Mouse (Mus musculus) embryonic facial prominence, embryonic 11.5 days (tissue): ENCODE measurements at regions not wholly inside any gene's neighbourhood (a gene's known extent, or its start where the extent isn't known, plus 50 kb on each side); places are given as distances from the start of the nearest gene placed in this dataset.

ENCODE experiments used
- ATAC-seq: fragments of 200-750 bp; cut with Nextera tagmentation; replicated peaks from 2 replicates; pipeline ENCODE4 v1.8.0; 2017; ENCODE audit warnings: low read depth; ENCODE audit not compliant: insufficient number of reproducible peaks, low FRiP score, low TSS enrichment
- DNase-seq: peaks from one replicate; pipeline ENCODE4 v3.0.0-alpha.2; 2015; ENCODE audit warnings: low spot score
- H3K27ac ChIP-seq: fragments of 300-500 bp; sonication (generic); replicated peaks from 2 replicates; pipeline ENCODE4 v1.5.1; 2014; ENCODE audit warnings: mild to moderate bottlenecking, low read depth, low read length, control low read depth
- H3K27me3 ChIP-seq: fragments of 300-500 bp; sonication (generic); 2 replicates; pipeline ENCODE4 v1.6.1; 2014; ENCODE audit warnings: mild to moderate bottlenecking, low read length, moderate library complexity, mixed read lengths; ENCODE audit not compliant: control insufficient read depth, insufficient read depth
- H3K36me3 ChIP-seq: fragments of 300-500 bp; sonication (generic); replicated peaks from 2 replicates; pipeline ENCODE4 v1.6.1; 2014; ENCODE audit warnings: low read depth, mild to moderate bottlenecking, low read length, moderate library complexity, mixed read lengths; ENCODE audit not compliant: control insufficient read depth, insufficient read depth
- H3K4me1 ChIP-seq: fragments of 300-500 bp; sonication (generic); 2 replicates; pipeline ENCODE4 v1.6.1; 2014; ENCODE audit warnings: low read length, mixed read lengths; ENCODE audit not compliant: control insufficient read depth, insufficient read depth
- H3K4me2 ChIP-seq: fragments of 300-500 bp; sonication (generic); 2 replicates; pipeline ENCODE4 v1.6.1; 2014; ENCODE audit warnings: low read depth, mild to moderate bottlenecking, control low read depth, low read length, moderate library complexity
- H3K4me3 ChIP-seq: fragments of 300-500 bp; sonication (generic); 2 replicates; pipeline ENCODE4 v1.5.1; 2014; ENCODE audit warnings: low read depth, low read length, control low read depth
- H3K9ac ChIP-seq: fragments of 300-500 bp; sonication (generic); replicated peaks from 2 replicates; pipeline ENCODE4 v1.6.1; 2014; ENCODE audit warnings: mild to moderate bottlenecking, control low read depth, low read length
- H3K9me3 ChIP-seq: fragments of 300-500 bp; sonication (generic); replicated peaks from 2 replicates; pipeline ENCODE4 v1.6.1; 2016; ENCODE audit warnings: mild to moderate bottlenecking, low read length, inconsistent platforms, mixed read lengths; ENCODE audit not compliant: control insufficient read depth
- WGBS: fragments of 180-500 bp; shearing (Covaris S2); extraction: QIAGEN DNeasy Blood & Tissue Kit; methylation state at CpG from one replicate; pipeline ENCODE4 v1.1.7; 2014; 5-methylcytosine and 5-hydroxymethylcytosine counted together

DNA sequence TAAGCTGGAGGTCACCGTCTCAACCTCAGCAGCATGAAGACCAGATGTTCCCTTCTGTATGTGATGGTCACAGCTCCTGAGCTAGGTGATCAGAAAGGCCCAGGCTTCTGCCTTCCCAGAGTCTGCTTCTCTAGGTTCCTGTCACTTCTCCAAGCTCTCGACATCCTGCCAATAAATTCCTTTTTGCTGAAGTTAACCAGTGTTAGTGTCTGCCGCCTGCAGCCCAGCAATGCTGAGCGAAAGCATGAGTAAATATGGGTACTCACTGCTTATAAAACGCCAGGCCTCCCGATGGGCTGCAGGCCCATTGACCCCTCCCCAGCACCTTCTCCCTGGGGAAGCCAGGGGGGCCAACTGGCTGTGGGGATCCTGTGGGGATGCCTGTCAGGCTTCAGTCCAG, 229.4 kb upstream of the Zmiz1 start:
- no peak for ATAC-seq
- no peaks in the 10 kb centered on the region for H3K9me3 ChIP-seq
- no peaks in the 10 kb centered on the region for H3K27me3 ChIP-seq
- peaks cover 18% of the 10 kb centered on the region for H3K4me1 ChIP-seq
- H3K9ac ChIP-seq: no peak overlapping the region
- H3K4me3 ChIP-seq: no peak overlapping the region
- H3K4me2 ChIP-seq: no peak overlapping the region
- WGBS: 45% methylated on average over 6 of the region's 6 CpGs
- DNase-seq: no peak
- H3K27ac ChIP-seq: no peak overlapping the region
- no peaks in the 10 kb centered on the region for H3K36me3 ChIP-seq

DNA sequence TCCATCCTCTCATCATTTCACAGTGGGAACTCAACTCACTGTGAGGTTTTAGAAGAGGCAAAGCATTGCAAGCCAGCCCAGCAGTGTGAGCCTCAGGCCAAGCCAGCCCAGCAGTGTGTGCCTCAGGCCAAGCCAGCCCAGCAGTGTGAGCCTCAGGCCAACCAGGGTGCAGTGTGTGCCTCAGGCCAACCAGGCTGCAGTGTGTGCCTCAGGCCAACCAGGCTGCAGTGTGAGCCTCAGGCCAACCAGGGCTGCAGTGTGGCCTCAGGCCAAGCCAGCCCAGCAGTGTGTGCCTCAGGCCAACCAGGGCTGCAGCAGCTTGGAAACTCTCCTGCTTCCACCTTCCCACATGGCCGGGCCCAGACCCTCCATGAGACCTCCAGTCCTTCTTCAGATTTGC, 227.1 kb upstream of the Zmiz1 start:
- Histone ChIP-seq H3K27ac (no peak overlapping the region), H3K9me3 (no peaks in the 10 kb centered on the region), H3K27me3 (no peaks in the 10 kb centered on the region), H3K36me3 (no peaks in the 10 kb centered on the region), H3K4me3 (no peak overlapping the region), H3K9ac (no peak overlapping the region), H3K4me2 (no peak overlapping the region), H3K4me1 (peaks cover 12% of the 10 kb centered on the region)
- DNase-seq: no peak
- 59% methylated on average over 1 of the region's 1 CpGs for WGBS
- ATAC-seq: no peak

DNA sequence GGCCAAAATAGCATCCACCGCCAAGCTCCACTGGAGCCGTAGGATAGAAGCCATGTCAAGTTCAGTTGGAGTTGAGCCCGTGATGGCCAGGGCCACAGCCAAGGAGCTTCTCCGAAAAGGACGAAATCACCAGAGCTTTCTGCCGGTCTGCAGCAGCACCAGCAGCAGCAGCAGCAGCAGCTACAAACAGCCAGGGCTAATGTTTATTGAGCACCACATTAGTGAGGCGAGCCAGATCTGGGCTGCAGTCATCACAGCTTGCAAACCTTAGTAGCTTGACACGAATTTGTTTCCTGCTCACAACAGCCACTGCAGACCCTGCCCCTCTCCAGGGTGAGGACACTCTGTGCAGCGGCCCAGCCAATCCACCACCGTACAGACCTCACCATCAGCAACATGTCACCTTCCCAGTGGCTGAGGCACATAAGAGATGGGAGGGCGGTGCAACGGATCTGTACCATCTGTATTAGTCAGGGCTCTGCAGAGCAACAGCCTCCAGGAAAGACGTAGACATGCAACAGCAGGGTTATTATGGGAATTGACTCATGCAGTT, 222.5 kb upstream of the Zmiz1 start:
- ATAC-seq: no peak
- Histone ChIP-seq H3K27me3 (no peaks in the 10 kb centered on the region), H3K9ac (no peak overlapping the region), H3K4me3 (no peak overlapping the region), H3K27ac (no peak overlapping the region), H3K36me3 (no peaks in the 10 kb centered on the region), H3K4me1 (no peaks in the 10 kb centered on the region), H3K9me3 (no peaks in the 10 kb centered on the region), H3K4me2 (no peak overlapping the region)
- 83% methylated on average over 13 of the region's 13 CpGs for WGBS
- no peak for DNase-seq

DNA sequence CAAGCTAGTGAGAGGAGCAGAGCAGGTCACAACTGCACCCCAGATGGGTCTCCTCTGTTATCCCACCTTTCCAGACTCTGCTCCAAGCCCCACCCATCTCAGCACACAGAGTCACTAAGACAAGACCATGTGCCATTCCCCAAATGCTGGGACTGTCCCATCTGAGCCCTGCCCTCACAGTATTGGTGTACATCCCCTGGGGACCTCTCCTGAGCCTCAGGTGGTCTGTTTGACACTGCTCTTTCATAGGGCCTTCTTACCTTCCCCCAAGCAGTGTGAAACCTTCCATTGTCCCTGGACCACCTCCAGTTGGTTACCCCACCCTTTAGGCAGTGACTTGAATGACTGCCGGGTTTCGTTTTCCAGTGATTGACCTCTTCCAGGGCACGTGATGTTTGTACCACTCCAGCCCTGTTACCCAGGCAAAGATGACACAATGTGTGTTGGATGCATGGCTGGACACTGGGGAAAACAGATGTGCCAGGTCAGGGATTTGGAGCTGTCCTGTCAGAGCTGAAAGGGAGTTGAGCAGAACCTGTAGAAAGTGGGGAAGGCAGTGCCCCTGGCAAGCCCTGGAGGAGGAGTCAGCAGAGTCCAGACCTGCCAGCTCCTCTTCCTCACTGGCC, 219.5 kb upstream of the Zmiz1 start:
- no peaks in the 10 kb centered on the region for H3K9me3 ChIP-seq
- H3K27me3 ChIP-seq: no peaks in the 10 kb centered on the region
- no peak overlapping the region for H3K4me2 ChIP-seq
- no peak overlapping the region for H3K9ac ChIP-seq
- no peak overlapping the region for H3K27ac ChIP-seq
- WGBS: 69% methylated on average over 3 of the region's 3 CpGs
- no peak overlapping the region for H3K4me3 ChIP-seq
- peaks cover 2% of the 10 kb centered on the region; the same call in 1 of the 2 replicates for H3K4me1 ChIP-seq
- DNase-seq (no peak), ATAC-seq (0 out of 2 replicates have a peak, but pooled peaks have one; percentile 48)
- H3K36me3 ChIP-seq: no peaks in the 10 kb centered on the region

DNA sequence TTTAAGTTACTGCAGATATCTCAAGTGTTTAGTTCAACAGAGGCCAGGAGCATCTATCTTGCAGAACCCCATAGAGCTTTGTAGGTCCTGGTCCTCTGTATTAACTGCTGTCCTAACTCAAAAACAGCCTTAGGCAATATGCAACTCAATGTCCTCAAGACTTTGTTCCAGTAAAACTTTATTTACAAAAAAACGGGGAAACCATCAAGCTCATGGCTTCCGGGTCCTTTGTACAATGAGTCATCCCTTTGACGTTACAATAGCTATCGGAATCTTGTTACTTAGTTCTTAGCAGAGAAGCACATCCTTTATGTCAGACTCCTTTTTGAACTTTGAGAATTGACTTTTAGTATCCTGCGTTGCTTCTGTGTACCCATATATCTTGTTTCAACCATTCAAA, 216.2 kb upstream of the Zmiz1 start:
- WGBS: 87% methylated on average over 5 of the region's 5 CpGs
- no peak for DNase-seq
- Histone ChIP-seq H3K27ac (no peak overlapping the region), H3K27me3 (no peaks in the 10 kb centered on the region), H3K36me3 (no peaks in the 10 kb centered on the region), H3K4me1 (peaks cover 2% of the 10 kb centered on the region; the same call in 1 of the 2 replicates), H3K9ac (no peak overlapping the region), H3K9me3 (no peaks in the 10 kb centered on the region), H3K4me2 (no peak overlapping the region), H3K4me3 (no peak overlapping the region)
- no peak for ATAC-seq

DNA sequence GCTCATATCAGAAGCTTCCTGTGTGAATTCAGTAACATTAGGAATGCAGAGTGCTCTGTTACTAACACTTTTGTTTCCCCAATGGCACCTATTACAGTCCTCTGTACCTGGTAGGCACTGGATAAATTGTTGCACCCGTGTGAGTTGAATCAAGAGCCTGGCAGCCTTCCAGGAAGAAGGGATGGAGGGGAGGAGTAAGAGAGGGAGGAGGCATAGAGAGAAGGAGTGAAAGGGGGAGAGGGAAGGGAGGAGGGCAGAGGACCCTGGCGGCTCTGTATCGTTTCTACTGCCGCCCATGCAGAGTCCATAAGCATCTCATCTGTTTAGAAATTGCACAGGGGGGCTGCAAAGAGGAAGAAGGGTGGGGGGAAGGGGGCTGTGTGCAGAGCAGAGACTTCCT, 215.7 kb upstream of the Zmiz1 start:
- H3K9ac ChIP-seq: no peak overlapping the region
- no peak overlapping the region for H3K4me3 ChIP-seq
- H3K9me3 ChIP-seq: no peaks in the 10 kb centered on the region
- no peak overlapping the region for H3K27ac ChIP-seq
- H3K27me3 ChIP-seq: no peaks in the 10 kb centered on the region
- no peaks in the 10 kb centered on the region for H3K36me3 ChIP-seq
- ATAC-seq: no peak
- H3K4me1 ChIP-seq: peaks cover 2% of the 10 kb centered on the region; the same call in 1 of the 2 replicates
- no peak overlapping the region for H3K4me2 ChIP-seq
- DNase-seq: peak; percentile 23
- WGBS: 27% methylated on average over 4 of the region's 4 CpGs

DNA sequence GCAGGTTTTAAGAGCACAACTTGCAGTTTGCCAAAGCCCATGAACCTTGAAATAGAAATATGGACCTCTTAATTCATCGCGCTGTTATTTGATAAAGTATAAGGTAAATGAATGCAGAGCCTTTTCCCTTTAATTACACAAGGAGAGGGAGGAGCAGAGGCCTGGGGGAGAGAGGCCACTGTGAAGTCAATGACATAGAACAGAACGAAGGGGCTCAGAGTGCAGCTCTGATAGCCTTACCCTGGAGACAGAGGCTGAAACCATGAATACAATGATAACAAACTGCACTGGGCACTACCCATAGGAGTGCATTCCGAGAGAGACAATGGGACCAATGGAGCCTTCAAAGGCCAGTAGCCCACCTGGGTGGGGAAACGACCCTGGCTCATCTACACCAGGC, 215.3 kb upstream of the Zmiz1 start:
- Histone ChIP-seq H3K4me1 (peaks cover 2% of the 10 kb centered on the region; the same call in 1 of the 2 replicates), H3K36me3 (no peaks in the 10 kb centered on the region), H3K27me3 (no peaks in the 10 kb centered on the region), H3K4me2 (no peak overlapping the region), H3K4me3 (no peak overlapping the region), H3K9ac (no peak overlapping the region), H3K9me3 (no peaks in the 10 kb centered on the region), H3K27ac (no peak overlapping the region)
- 73% methylated on average over 5 of the region's 5 CpGs for WGBS
- DNase-seq (no peak), ATAC-seq (no peak)

DNA sequence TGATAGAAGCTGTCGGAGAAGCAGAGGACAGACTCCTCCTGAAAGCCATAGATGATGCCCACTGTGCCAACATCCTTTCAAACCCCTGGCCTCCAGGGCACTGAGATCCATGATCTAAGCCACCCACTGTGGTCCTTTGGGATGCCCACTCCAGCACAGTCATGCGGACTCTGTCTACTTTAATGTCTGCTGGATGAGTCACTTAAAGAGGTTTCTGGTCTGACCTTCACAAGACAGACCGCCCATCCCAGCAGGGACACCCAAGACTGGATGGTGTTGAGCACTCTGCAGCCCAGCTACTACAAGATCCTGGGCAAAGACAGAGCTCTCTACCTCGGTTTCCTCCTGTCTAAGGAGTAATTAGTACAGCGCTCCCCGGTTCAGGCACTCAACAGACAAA, 214.1 kb upstream of the Zmiz1 start:
- H3K9ac ChIP-seq: no peak overlapping the region
- H3K27ac ChIP-seq: no peak overlapping the region
- H3K9me3 ChIP-seq: no peaks in the 10 kb centered on the region
- DNase-seq (no peak), ATAC-seq (no peak)
- H3K36me3 ChIP-seq: no peaks in the 10 kb centered on the region
- H3K27me3 ChIP-seq: no peaks in the 10 kb centered on the region
- peaks cover 2% of the 10 kb centered on the region; the same call in 1 of the 2 replicates for H3K4me1 ChIP-seq
- 92% methylated on average over 6 of the region's 6 CpGs for WGBS
- H3K4me3 ChIP-seq: no peak overlapping the region
- H3K4me2 ChIP-seq: no peak overlapping the region
